Mouse (Mus musculus): ENCODE data around the gene Ndrg2. TPM values are rescaled to one million over a fixed set of nuclear protein-coding genes. Genes with fewer than 3 reads are reported as not detected.
A peak's percentile ranks its signal among the peaks of the same experiment; 100 is the strongest.
"Not testable (repeated sequence)": the region's sequence is repeated elsewhere in the genome, so short reads cannot be mapped to it uniquely, and the experiment has no call there.

Ndrg2 gene
- total RNA-seq, 1 experiment from 2014 or later: 338 TPM

GRCm38 (mm10) chr14:51877517-51877916, 36.4 kb downstream of the Ndrg2 start:
- DNase-seq: no peak

DNA sequence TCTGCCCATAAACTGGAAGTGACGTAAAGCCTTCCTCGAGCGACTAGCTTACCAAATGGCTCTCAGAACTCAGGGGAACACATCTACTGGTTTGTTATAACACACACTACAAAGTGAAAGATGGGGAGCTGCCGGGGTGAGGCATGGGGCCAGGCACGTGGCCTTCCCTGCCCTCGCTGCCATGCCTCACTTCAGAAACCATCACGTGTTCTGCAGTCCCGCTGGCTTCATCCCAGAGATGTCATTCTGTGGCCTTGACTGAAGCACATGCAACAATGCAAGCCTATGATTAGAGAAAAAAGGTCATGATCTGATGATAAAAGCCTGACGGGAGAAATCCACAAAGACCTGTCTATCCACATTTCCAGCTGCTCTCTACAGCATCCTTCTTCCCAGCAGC, 42.2 kb downstream of the Ndrg2 start:
- peak; percentile 83 for DNase-seq

DNA sequence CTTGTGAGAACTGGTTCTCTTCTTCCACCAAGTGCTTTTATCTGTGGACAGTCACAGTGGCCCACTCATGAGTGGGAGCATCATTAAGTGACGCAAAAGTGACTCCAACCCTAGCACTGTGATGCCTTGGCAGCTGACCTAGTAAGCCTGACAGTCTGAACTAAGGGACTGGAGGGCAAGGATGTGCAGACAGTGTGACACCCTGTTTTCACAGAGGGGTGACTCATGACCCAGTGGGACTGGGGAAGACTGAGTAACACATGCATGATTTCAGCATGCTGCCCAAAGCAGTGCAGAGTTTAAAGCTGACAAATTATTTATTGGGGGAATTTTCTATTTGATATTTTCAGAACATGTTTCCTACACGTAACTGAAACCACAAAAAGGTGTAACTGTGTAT, 43.2 kb downstream of the Ndrg2 start:
- peak; percentile 61 for DNase-seq

- DNase-seq: peak; percentile 51
Observed at GRCm38 (mm10) chr14:51863603-51864002, 50.4 kb downstream of the Ndrg2 start.

- not testable (repeated sequence) for DNase-seq
Observed at GRCm38 (mm10) chr14:51855280-51855679, 58.7 kb downstream of the Ndrg2 start.

Other genes with a start within 250 kb of the Ndrg2 start
- gene Gm17079, start 218.7 kb downstream of the Ndrg2 start, total RNA-seq (2021): not detected in 2 replicates
- not detected in 2 replicates for gene Gm5800, start 197.0 kb downstream of the Ndrg2 start, total RNA-seq (2021)
- gene Ang4, start 140.6 kb downstream of the Ndrg2 start, total RNA-seq (2021): not detected in 2 replicates
- gene AY358078, start 114.1 kb downstream of the Ndrg2 start, total RNA-seq (2021): not detected in 2 replicates
- gene Ear6, start 60.5 kb downstream of the Ndrg2 start, total RNA-seq (2021): 0.67 TPM in 1 of 2 replicates, not detected in the other
- gene Mettl17, start 29.3 kb downstream of the Ndrg2 start, total RNA-seq (2021): 37.1 and 39.0 TPM in 2 replicates
- 0.63 and 0.64 TPM in 2 replicates for gene Slc39a2, start 21.3 kb downstream of the Ndrg2 start, total RNA-seq (2021)
- gene Tppp2, start 4.3 kb upstream of the Ndrg2 start, total RNA-seq (2021): not detected in 2 replicates
- gene Rnase13, start 8.6 kb upstream of the Ndrg2 start, total RNA-seq (2021): not detected in 2 replicates
- gene Arhgef40, start 70.6 kb upstream of the Ndrg2 start, total RNA-seq (2021): 49.5 and 61.3 TPM in 2 replicates
- 3.7 and 4.4 TPM in 2 replicates for gene Tmem253, start 101.5 kb upstream of the Ndrg2 start, total RNA-seq (2021)
- gene Zfp219, start 106.6 kb upstream of the Ndrg2 start, total RNA-seq (2021): 56.5 and 63.7 TPM in 2 replicates
- not detected in 2 replicates for gene Olfr221, start 128.3 kb upstream of the Ndrg2 start, total RNA-seq (2021)
- gene Hnrnpc, start 189.9 kb upstream of the Ndrg2 start, total RNA-seq (2021): 221 and 230 TPM in 2 replicates
- gene Rpgrip1, start 196.5 kb upstream of the Ndrg2 start, total RNA-seq (2021): 0.44 and 1.4 TPM in 2 replicates

All from adrenal gland, postnatal 14 days (tissue).